Mouse (Mus musculus): ENCODE measurements around the gene Vmn1r36.
"Not testable (repeated sequence)": the region's sequence is repeated elsewhere in the genome, so short reads cannot be mapped to it uniquely, and the experiment has no call there.

Vmn1r36 gene

DNA sequence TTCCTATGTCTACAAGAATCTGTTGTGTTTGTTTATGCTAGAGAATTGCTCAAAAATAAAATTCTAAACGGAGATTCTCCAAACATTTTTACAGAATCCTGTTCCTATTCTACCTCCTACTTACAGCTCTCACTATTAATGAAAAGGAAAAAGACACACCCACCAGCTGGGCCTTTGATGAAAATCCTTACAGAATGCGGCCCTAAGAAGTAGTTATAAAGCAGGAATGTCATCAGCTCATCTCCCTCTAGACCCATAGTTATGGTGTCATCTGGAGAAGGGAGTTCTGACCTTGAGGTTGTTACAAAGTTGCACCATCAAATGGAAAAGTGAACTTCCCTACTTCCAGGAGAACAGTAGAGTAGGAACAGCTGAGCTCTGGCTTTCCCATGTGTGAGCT is at the start of gene Vmn1r36:
Gene Vmn1r36 (minus strand): TSS at position 101 of the 400 bp plus-strand sequence.
- DNase-seq (ENCODE audit: low spot score) = not testable (repeated sequence)

DNA sequence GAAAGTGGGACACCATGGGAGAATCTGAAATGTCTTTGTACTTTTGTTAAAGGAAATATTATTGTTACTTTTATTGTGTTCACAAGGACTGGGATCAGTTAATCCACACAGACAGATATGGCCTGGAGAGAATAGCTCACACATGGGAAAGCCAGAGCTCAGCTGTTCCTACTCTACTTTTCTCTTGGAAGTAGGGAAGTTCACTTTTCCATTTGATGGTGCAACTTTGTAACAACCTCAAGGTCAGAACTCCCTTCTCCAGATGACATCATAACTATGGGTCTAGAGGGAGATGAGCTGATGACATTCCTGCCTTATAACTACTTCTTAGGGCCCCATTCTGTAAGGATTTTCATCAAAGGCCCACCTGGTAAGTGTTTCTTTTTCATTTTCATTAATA is 10.1 kb upstream of the Vmn1r36 start, which contains the start of gene Vmn1r37:
Gene Vmn1r37 (plus strand): TSS at position 301 of the 400 bp plus-strand sequence.
- not testable (repeated sequence) for DNase-seq (ENCODE audit: low spot score)

DNA sequence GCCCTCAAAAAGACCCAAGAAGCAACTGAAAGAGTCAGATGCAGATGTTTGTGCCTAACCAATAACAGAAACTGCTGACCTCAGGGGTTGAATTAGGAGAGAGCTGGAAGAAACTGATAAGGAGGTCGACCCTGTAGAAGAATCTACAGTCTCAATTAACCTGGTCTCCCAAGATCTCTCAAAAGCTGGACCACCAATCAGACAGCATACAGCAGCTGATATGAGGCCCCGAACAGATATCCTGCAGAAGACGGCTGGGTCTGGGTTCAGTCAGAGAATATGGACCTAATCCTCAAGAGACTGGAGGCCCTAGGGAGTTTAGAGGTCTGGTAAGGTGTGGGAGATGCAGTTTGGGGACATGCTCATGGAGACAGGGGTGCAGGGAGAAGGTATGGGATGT is 5.1 kb downstream of the Vmn1r36 start:
- no peak for DNase-seq (ENCODE audit: low spot score)

DNA sequence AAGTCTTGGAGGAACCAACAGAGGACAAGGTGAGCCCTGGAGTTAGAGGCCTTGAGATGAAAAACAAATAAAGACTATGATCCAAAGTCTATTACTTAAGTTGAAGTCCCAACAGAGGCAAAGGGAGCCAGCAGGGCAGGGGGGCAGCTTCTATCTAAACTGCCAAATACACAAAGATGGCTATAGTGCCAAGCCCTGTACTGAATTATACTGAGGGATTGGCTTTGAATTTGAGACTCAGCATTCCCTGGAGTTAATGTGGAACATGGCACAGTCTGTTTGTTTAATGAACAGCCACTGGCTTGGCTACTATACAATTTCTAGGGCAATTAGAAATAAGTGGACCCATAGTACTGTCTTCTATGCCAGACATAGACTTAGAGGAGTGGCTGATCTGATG is 10.1 kb downstream of the Vmn1r36 start:
- DNase-seq (ENCODE audit: low spot score) = no peak

DNA sequence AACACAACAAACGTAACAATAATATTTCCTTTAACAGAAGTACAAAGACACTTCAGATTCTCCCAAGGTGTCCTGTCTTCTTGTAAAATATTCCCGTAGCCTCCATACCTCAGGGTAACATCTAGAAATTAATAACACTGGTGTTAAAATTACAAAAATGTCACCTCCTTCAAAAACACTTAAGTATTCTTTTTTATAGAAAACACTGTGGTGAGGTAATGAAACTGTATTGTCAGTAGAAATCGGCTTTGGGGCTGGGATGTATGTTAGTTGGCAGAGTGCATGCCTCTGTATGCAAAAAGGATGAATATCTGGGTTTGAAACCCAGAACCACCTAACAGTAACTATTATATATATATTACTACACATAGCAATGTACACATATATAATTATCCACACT is 33.2 kb downstream of the Vmn1r36 start, which contains the start of gene Vmn1r35:
Gene Vmn1r35 (minus strand): TSS at position 101 of the 400 bp plus-strand sequence.
- DNase-seq (ENCODE audit: low spot score) = no peak
